Mouse (Mus musculus): Measurements from ENCODE around the gene Tnxb.

- no peak for TF ChIP-seq CTCF (conservative IDR thresholded peaks at IDR 0.05; ENCODE audit: low read length)
- TF ChIP-seq POU5F1 (IDR thresholded peaks at IDR 0.05; ENCODE audit: borderline replicate concordance, low read length), result no peak
These were observed 28.4 kb upstream of the Tnxb start for GRCm38 (mm10) chr17:34641945-34642344.

Data from E14TG2a.4 (cell line).